Mouse (Mus musculus) c-Kit-positive CD71-positive TER-119-positive erythroid progenitor cells, embryonic 14.5 days (primary cell): ENCODE measurements around the gene Mllt3.

ENCODE experiments used
- DNase-seq: peaks from one replicate; pipeline ENCODE4 v3.0.0-alpha.2; 2013; ENCODE audit warnings: low spot score

Gene Mllt3

DNA sequence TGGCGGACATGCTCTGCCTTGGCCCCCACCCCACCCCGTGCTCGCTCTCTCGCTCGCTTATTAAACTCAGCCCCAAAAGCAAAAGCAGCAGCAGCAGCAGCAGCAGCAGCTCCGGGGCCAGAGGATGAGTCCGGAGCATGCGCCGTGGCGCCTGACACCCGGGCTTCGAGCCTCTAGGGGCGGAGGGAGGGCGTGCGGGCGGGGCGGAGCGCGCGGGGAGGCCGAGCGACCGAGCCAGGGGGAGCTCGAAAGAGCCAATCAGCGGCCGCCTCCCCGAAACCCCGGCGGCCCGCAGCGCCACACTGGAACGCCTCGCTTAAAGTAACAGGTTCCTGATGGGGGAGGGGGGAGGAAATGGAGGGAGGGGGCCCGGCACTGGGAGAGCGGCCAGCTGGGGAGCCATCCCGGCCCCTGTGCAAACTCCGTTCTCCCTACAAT, at the start of gene Mllt3:
Gene Mllt3, minus strand, starts transcription at position 149 of the 438 bp plus-strand sequence.
- DNase-seq: peak; percentile 94

DNA sequence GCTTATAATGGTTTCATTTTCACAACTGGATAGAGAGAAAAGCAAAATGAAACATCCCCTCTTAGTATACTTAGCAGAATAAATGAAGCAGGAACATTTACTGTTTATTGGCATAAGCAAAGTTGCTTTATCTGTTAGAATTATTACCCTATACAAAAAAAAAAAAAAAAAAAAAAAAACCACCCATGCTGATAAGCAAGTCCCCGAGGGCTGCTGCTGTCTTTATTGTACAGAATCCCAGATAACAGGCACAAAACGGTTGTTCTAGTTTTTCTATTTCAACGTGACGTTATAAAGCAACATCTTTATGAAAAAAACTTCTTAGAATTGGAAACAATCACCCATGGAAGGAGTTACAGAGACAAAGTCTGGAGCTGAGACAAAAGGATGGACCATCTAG, 49.2 kb upstream of the Mllt3 start:
- DNase-seq: no peak

DNA sequence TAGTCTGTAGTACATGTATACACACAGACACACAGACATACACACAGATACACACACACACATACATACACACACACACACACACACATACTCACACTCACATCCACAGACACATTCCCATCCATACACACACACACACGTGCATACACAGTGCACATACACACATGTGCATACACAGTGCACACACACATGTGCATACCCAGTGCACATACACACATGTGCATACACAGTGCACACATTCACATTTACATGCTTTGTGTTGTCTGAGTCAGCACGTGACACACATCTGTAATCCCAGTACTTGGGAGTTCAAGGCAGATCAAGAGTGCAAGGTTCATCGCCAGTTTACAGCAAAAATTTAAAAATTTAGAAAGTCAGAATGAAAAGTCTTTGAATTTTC, 48.7 kb upstream of the Mllt3 start:
- no peak for DNase-seq

- no peak for DNase-seq
These were observed 48.3 kb upstream of the Mllt3 start for GRCm38 (mm10) chr4:88081417-88081816.

- DNase-seq: no peak
These were observed 45.8 kb upstream of the Mllt3 start for GRCm38 (mm10) chr4:88078983-88079382.

GRCm38 (mm10) chr4:88075388-88075787, 42.2 kb upstream of the Mllt3 start:
- DNase-seq: no peak

- no peak for DNase-seq
These were observed 13.1 kb upstream of the Mllt3 start for GRCm38 (mm10) chr4:88046280-88046679.

GRCm38 (mm10) chr4:88045151-88045550, 12.0 kb upstream of the Mllt3 start:
- DNase-seq: no peak

DNA sequence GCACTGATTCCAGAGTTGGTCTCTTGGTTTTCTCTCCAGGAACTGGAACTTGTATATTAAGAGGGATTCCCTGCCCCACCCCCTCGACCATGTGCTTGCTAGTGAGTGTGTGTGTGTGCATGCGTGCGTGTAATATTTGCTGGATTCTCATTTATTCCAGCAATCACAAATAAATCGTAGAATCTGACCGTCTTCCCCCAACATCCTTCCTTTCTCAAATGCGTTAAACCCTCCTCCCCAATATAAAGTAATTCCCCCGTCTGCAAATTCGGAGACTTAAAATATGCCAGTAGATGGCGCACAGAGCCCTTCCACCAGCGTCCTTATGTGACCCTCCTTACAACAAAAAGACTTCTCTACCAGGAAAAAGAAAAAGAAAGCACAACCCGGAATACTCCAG, 2.2 kb upstream of the Mllt3 start:
- DNase-seq: peak; percentile 53

DNA sequence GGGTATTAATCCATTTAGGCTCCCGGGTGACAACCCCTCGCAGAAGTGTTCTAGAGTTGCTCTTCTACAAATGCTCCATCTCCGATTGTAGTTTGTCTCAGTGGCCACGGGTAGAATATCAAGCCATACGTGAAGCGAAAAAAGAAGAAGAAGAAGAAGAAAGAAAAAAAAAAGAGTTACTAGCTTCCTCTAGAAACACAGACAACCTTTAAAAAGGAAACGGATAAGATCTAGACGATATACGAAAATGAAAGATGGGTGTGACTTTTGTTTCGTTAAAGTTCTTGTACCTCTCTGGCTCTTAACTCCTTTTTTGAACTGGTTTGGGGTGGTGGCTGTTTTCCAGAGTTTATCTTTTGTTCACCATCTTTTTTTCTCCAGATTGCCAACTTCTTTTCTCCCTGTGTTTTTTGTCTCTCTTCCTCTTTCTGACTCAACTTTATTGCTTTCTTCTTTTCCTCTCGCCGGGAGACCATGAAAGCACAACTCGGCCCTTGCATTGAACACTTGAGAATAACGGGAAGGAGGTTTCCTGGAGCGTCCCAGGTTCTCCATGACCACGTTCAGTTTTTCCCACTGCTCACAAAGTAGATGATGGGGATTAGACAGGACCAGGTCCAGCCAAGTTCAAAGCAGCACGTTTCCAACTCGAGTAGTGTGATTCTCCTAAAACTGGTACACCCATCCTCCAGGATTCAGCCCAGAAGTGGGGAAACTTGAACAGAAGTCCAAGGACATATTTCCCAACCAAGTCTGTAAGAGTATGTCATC, 1.4 kb upstream of the Mllt3 start:
- DNase-seq: peak; percentile 13

GRCm38 (mm10) chr4:88033729-88034386, 694 bp upstream of the Mllt3 start:
- DNase-seq: peak; percentile 17

DNA sequence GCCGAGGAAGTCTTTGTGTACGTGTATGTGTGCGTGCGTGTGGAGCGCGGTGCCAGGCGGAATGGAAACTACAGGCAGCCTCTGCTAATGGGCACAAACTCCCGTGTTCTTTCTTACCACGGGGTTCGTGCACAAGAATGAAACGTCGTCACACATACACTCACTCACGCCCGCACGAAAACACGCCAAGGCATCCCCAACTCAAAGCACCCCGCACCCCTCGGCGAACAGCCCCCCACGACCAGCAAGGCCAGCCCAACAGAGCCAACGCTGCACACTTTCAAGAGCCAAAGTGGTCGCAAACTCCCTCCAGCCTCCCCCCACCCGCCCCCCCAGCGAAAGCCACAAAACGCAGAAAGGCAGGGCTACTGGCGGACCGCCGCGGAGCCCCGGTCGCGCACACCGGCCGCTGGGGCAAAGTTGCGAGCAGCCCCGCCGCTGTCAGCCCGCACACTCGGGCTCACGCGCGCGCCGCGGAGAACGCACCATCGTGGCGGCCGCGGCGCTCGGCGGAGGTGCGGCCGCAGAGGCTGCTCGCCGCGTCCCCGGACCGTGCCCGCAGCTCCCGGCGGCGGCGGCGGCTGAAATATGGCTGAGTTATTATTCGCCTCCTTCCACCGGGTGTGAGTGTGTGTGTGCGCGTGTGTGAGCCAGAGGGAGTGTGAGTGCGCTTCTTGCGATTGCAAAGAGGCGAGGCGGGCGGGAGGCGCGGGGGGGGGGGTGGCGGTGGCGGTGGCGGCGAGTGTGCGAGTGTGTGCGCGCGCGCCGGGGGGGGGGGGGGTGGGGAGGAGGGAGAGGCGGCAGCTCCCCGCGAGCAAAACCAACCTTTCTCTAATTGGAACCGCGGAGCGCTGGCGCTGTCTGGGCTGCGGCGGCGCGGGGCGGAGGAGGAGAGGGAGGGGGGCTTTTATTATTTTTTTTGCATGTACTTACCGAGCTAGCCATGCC, 739 bp downstream of the Mllt3 start:
- DNase-seq: peak; percentile 34

DNA sequence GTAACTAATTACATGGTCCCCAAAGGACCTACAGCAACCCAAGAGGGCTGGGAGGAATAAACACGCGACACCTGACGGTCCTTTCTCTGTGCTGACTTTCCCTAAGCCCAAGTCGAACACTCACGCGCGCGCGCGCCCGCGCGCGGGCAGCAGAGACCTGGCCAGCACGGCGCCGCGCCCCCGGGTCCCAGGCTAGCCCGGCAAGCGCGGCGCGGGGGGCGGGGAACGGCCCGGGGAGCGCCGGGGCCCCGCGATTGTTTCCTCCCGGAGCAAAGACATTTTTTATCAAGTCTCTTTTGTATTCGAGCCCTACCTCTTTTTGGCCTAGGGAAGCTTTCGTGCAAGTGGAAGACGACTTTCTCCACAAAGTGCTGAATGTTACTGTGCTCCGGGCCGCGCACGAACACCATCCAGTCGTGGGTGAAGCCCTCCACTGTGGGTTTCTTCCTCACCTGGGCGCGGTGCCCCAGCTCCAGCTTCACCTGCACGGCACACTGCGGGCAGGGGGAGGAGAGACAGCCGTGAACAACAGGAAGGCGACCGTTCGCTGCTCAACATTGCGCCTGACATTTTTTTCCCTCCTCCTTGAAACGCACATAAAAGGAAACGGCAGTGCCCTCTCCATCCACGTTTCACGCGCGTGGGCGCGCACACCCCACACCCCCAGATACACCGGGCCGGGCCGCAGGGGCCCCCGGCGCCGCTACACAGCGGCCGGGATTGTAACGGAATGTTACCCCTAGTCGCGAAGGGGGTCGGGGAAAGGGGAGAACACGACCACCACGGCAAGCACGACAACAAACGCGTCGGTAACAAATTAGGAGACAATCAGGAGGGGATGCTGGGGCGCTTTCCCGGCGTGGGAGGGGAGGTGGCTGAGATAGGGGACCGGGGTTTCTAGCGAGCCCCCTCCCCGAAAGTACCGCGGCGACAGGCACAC, 1.7 kb downstream of the Mllt3 start:
- peak; percentile 16 for DNase-seq

DNA sequence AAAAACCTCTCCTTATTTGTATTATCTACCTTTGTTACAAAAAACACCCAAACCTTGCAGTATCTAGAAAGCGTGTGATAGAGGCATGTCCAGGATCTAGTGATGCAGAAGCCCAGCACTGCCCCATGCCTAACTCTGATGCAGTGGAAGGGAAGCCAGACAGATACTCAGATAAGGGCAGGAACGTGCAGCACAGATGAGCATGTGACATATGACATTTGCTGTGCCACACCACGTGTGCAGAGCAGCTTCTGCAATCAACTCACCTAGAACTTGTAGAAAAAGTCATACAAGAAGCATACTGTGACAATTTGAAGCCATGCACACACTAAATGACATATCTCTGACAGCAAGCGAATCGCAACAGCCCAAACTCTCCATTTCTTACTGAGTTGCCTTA, 9.6 kb downstream of the Mllt3 start:
- DNase-seq: no peak

GRCm38 (mm10) chr4:88022623-88023022, 10.5 kb downstream of the Mllt3 start:
- DNase-seq: peak; percentile 28

DNA sequence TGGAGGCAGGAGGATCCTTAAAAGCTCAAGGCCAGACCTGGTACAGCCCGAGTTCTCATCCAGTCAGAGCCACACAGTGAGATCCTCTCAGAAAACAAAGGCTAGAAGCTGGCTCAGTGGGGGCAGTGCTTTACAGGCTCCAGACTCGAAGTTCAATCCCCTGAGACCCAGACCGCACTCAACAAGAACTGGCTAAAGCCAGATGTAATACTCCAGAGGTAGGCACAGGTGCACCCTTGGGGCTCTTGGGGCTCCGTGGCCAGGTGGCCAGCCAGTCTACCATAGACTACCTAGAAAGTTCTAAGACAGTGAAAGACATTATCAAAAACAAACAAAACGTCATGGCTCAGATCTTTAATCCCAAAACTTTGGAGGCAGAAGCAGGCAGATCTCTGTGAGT, 12.7 kb downstream of the Mllt3 start:
- DNase-seq: no peak

- no peak for DNase-seq
These were observed 13.5 kb downstream of the Mllt3 start for GRCm38 (mm10) chr4:88019645-88020044.

DNA sequence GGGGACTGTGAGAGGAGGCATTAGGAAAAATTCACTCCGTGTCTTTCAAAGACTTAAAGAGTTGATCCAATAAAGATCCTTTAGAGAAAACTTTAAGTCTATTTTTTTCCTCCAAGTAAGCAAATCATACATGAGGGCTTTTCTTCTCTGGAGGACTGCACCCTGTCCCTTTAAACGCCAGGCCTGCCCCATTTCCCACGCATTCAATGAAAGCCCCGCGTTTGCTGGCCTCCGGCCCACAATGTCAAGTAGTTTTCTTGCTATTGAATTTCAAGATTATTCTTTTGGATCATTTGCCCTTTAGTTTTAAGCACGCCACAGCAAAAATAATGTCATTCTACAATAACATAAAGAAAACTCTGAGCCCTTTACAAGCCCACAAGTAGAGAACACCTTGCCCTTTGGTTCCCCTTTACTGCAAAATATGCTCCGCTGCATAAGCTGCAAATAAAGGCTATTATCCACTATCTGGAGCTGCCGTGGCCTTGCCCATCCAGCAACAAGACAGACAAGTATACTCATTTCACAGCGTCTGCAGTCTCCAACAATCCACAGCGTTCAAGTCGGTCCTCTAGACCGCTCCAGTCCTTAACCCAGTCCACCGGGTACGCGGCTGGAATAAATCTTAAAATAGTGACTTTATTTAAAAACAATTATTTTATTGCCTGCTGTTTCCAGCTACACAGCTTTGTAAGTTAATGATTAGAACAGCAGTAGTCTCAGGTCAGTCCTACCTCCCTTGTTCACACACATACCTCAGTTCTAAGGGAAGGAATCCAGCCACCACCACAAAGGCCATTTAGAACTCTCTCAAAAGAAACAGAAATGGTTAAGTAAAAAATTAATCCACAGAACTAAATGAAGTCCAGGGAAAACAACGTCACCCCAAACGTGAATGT, 15.5 kb downstream of the Mllt3 start:
- DNase-seq: no peak

DNA sequence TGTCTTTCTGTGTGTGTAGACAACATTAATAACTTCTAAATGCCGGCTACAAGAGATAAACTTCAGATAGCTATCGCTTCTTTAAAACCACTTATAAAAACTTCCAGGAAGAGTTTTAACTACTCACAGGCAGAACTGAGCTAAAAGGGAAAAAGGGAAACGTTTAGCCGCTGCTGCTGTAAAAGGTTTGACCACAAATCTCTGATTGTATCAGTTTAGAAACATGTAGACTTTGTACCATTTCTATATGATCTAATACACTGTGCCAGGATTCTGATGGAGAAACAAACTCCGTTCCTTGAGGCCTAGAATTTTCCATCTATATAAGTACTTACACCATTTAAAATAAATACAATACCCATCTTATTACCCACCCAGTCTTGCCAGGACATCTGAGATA, 17.4 kb downstream of the Mllt3 start:
- DNase-seq: no peak

DNA sequence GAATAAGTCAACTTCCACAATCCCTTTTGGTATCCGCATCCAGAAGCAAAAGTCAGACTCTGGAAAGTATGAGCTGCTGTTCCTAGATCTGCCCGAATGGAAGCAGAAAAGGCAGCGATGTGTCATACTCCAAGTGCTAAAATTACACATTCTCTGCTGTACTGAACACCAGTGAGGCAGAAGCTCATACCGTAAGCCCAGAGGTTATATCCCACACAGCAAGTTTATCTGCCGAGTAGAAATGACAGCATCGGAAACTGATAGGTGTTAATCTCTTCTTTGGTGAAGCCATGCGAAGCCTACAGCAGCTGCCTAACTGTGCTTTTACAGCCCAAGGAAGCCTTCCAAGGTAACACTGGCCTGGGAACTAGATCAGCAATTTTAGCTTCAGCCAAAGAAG, 17.9 kb downstream of the Mllt3 start:
- DNase-seq: no peak
